Mouse (Mus musculus) forebrain, postnatal 0 days (tissue): ENCODE data around the gene Dapk2. TPM values are rescaled to one million over a fixed set of nuclear protein-coding genes. Genes with fewer than 3 reads are reported as not detected.

Experiments
- ATAC-seq: fragments of 200-750 bp; cut with Nextera tagmentation; 2 replicates; pipeline ENCODE4 v1.8.0; 2017; ENCODE audit warnings: mild to moderate bottlenecking, moderate library complexity
- DNase-seq: peaks from one replicate; pipeline ENCODE4 v3.0.0-alpha.2; 2015
- H3K27ac ChIP-seq: fragments of 300-500 bp; sonication (generic); 2 replicates; pipeline ENCODE4 v1.5.1; 2014; ENCODE audit warnings: low read depth, mild to moderate bottlenecking, antibody characterized with exemption, low read length, moderate library complexity, mixed read lengths
- H3K27me3 ChIP-seq: fragments of 300-500 bp; sonication (generic); 2 replicates; pipeline ENCODE4 v1.6.1; 2014; ENCODE audit warnings: mild to moderate bottlenecking, low read length, mixed read lengths; ENCODE audit not compliant: insufficient read depth
- H3K36me3 ChIP-seq: fragments of 300-500 bp; sonication (generic); 2 replicates; pipeline ENCODE4 v1.6.1; 2014; ENCODE audit warnings: mild to moderate bottlenecking, moderate library complexity; ENCODE audit not compliant: insufficient read depth
- H3K4me1 ChIP-seq: fragments of 300-500 bp; sonication (generic); 2 replicates; pipeline ENCODE4 v1.6.1; 2014; ENCODE audit warnings: antibody characterized with exemption; ENCODE audit not compliant: insufficient read depth
- H3K4me2 ChIP-seq: fragments of 300-500 bp; sonication (generic); 2 replicates; pipeline ENCODE4 v1.6.1; 2014; ENCODE audit warnings: low read depth, mild to moderate bottlenecking, moderate library complexity
- H3K4me3 ChIP-seq: fragments of 300-500 bp; sonication (generic); 2 replicates; pipeline ENCODE4 v1.5.1; 2014; ENCODE audit warnings: low read depth, low read length, mixed read lengths
- H3K9ac ChIP-seq: fragments of 300-500 bp; sonication (generic); 2 replicates; pipeline ENCODE4 v1.6.1; 2014; ENCODE audit warnings: mild to moderate bottlenecking
- H3K9me3 ChIP-seq: fragments of 300-500 bp; sonication (generic); 2 replicates; pipeline ENCODE4 v1.6.1; 2016; ENCODE audit warnings: low read length
- CTCF ChIP-seq: sonication (generic); IDR thresholded peaks from 2 replicates; pipeline ENCODE4 v1.5.1; 2016; ENCODE audit warnings: antibody characterized with exemption, control low read depth, low read depth
- WGBS: fragments of 180-500 bp; shearing (Covaris S2); extraction: QIAGEN DNeasy Blood & Tissue Kit; methylation state at CpG from one replicate; pipeline ENCODE4 v1.1.7; 2014; 5-methylcytosine and 5-hydroxymethylcytosine counted together
- polyA plus RNA-seq: library from polyadenylated mRNA; unstranded; fragments of >200 nt; fragmentation: Nextera tagmentation; extraction: Ambion mirVana; gene quantifications from 2 replicates; pipeline ENCODE4 v1.2.1, GENCODE M21; 2015
- total RNA-seq: library from RNA; depleted of rRNA; stranded (reverse); fragments of >200 nt; gene quantifications from 2 replicates; pipeline ENCODE4 v1.2.3, GENCODE M21; 2014

Gene Dapk2
- total and polyA plus RNA-seq, 2 experiments from 2014 or later: 1.5 to 3.4 TPM

DNA sequence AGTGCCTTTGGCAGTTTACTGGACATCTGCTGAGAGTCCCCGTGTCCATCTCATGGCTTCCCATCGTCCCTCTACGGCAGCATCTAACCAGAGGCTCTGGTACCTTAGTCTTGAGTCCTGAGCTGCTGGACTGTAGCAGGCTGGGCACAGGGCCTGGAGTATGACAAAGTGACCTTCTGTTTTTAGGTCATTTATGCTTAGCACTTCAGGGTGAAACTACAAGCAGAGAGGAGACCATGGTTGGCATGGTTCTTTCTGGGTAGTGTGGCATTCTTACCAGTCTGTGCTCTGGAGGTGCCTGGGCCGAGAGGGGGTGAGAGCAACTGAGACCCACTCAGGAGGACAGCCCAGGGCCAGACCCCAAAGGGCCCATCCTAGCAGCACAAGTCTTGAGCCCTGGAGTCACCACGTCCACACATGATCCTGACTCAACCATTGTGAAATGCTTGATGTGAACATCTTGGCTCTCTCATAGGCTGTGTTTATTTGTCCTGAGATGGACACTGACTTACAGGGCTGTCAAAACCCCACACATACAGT, 15.4 kb downstream of the Dapk2 start:
- H3K27me3 ChIP-seq: no peaks in the 10 kb centered on the region
- no peak overlapping the region for H3K4me3 ChIP-seq
- no peaks in the 10 kb centered on the region for H3K9me3 ChIP-seq
- 96% methylated on average over 5 of the region's 5 CpGs for WGBS
- TF ChIP-seq CTCF: no peak
- no peak overlapping the region for H3K9ac ChIP-seq
- ATAC-seq (no peak), DNase-seq (no peak)
- H3K36me3 ChIP-seq: no peaks in the 10 kb centered on the region
- H3K4me1 ChIP-seq: no peaks in the 10 kb centered on the region
- H3K27ac ChIP-seq: no peak overlapping the region
- H3K4me2 ChIP-seq: no peak overlapping the region

- no peak overlapping the region for H3K27ac ChIP-seq
- H3K36me3 ChIP-seq: no peaks in the 10 kb centered on the region
- H3K4me1 ChIP-seq: no peaks in the 10 kb centered on the region
- no peak overlapping the region for H3K4me2 ChIP-seq
- no peaks in the 10 kb centered on the region for H3K9me3 ChIP-seq
- ATAC-seq (no peak), DNase-seq (no peak)
- no peak for TF ChIP-seq CTCF
- no peak overlapping the region for H3K4me3 ChIP-seq
- no peak overlapping the region for H3K9ac ChIP-seq
- no peaks in the 10 kb centered on the region for H3K27me3 ChIP-seq
- WGBS: 88% methylated on average over 3 of the region's 3 CpGs
These were observed 17.0 kb downstream of the Dapk2 start for GRCm38 (mm10) chr9:66174985-66175384.

DNA sequence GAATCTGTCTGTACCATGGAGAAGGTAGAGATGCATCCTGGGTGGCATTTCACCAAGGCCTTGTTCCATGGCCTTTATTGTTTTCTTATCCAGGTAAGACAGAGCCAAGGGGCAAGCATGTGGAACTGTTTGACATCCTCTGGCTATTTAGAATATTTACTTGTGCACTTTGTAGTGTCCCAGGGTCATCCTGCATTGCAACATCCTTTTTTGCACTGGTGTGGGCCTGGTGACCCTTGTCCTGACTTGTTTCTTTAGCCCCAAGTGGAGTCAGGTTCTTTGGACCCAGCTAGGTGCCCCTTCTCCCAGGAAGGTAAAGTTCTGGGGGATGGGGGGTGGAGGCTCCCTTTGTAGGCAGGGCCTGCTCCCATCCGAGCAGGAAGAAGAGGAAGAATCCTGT, 20.0 kb downstream of the Dapk2 start:
- no peak for ATAC-seq

GRCm38 (mm10) chr9:66179795-66180194, 21.8 kb downstream of the Dapk2 start:
- no peak for DNase-seq
- no peak for TF ChIP-seq CTCF
- Histone ChIP-seq H3K4me1 (no peaks in the 10 kb centered on the region), H3K4me2 (no peak overlapping the region), H3K9me3 (no peaks in the 10 kb centered on the region), H3K27ac (no peak overlapping the region), H3K4me3 (no peak overlapping the region), H3K9ac (no peak overlapping the region), H3K27me3 (no peaks in the 10 kb centered on the region), H3K36me3 (no peaks in the 10 kb centered on the region)
- WGBS: 82% methylated on average over 6 of the region's 6 CpGs
- no peak for ATAC-seq

More for the DNA sequence above, 20.0 kb downstream of the Dapk2 start:
- TF ChIP-seq CTCF: no peak
- H3K27me3 ChIP-seq: no peaks in the 10 kb centered on the region
- H3K4me1 ChIP-seq: no peaks in the 10 kb centered on the region
- WGBS: 11% methylated on average over 1 of the region's 1 CpGs
- H3K9ac ChIP-seq: no peak overlapping the region
- no peak for DNase-seq
- H3K27ac ChIP-seq: no peak overlapping the region
- H3K9me3 ChIP-seq: no peaks in the 10 kb centered on the region
- H3K4me2 ChIP-seq: no peak overlapping the region
- H3K4me3 ChIP-seq: no peak overlapping the region
- no peaks in the 10 kb centered on the region for H3K36me3 ChIP-seq

DNA sequence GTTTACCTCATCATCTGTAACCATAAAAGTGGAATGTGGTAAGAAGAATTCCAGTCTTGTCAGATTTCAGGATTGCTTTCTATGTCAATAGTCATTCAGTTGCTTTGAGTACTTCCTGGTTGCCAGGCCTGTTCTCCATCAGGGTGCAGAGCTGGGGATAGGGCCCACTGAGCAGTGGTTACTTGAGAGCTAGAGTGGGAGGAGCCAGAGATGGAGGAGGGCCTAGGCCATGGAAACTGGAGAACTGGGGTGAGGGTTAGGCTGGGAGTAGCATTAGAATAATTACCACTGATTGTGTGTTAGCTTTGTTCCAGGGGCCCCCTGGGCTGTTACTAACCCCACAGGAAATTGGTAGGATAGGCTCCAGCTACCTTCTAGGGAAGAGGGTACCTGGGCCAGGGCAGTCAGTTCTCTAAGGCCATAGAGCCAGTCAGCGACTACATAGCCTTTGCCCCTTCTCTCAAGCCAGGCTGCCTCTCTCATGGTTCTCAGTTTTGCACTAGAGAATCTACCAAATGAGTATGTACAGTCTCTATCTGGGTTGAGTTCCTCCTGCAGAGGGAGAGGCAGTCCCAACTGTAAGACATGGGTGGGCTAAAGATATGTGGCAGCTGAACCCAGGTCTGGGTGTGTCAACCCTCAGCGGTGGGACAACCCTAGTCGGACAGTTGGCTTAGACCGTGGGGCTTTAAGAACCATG, 23.3 kb downstream of the Dapk2 start:
- no peaks in the 10 kb centered on the region for H3K9me3 ChIP-seq
- DNase-seq (no peak), ATAC-seq (no peak)
- H3K27me3 ChIP-seq: no peaks in the 10 kb centered on the region
- no peak for TF ChIP-seq CTCF
- 83% methylated on average over 4 of the region's 4 CpGs for WGBS
- H3K4me3 ChIP-seq: no peak overlapping the region
- H3K9ac ChIP-seq: no peak overlapping the region
- H3K36me3 ChIP-seq: no peaks in the 10 kb centered on the region
- H3K27ac ChIP-seq: no peak overlapping the region
- no peak overlapping the region for H3K4me2 ChIP-seq
- no peaks in the 10 kb centered on the region for H3K4me1 ChIP-seq

- no peaks in the 10 kb centered on the region for H3K9me3 ChIP-seq
- TF ChIP-seq CTCF: no peak
- H3K4me1 ChIP-seq: no peaks in the 10 kb centered on the region
- no peak overlapping the region for H3K4me3 ChIP-seq
- H3K27ac ChIP-seq: no peak overlapping the region
- 72% methylated on average over 11 of the region's 11 CpGs for WGBS
- H3K4me2 ChIP-seq: no peak overlapping the region
- H3K36me3 ChIP-seq: no peaks in the 10 kb centered on the region
- ATAC-seq (no peak), DNase-seq (no peak)
- no peaks in the 10 kb centered on the region for H3K27me3 ChIP-seq
- H3K9ac ChIP-seq: no peak overlapping the region
These were observed 24.0 kb downstream of the Dapk2 start for GRCm38 (mm10) chr9:66181826-66182678.

- Histone ChIP-seq H3K27ac (no peak overlapping the region), H3K4me3 (no peak overlapping the region), H3K4me1 (no peaks in the 10 kb centered on the region), H3K4me2 (no peak overlapping the region), H3K9me3 (no peaks in the 10 kb centered on the region), H3K36me3 (no peaks in the 10 kb centered on the region), H3K9ac (no peak overlapping the region), H3K27me3 (no peaks in the 10 kb centered on the region)
- 79% methylated on average over 3 of the region's 3 CpGs for WGBS
- ATAC-seq: no peak
- TF ChIP-seq CTCF: no peak
- no peak for DNase-seq
These were observed 24.6 kb downstream of the Dapk2 start for GRCm38 (mm10) chr9:66182679-66182993.
